Mouse (Mus musculus) layer of hippocampus, postnatal 10 days (tissue): ENCODE results near the gene C130032M10Rik. TPM values are rescaled to one million over a fixed set of nuclear protein-coding genes. Genes with fewer than 3 reads are reported as not detected.

ENCODE experiments used
- DNase-seq, 2 experiments: peaks; one replicate each; pipeline ENCODE4 v3.0.0; 2021; ENCODE audit warnings: low spot score in 2 of 2
- long read RNA-seq: library from polyadenylated mRNA; stranded (forward); transcript quantifications from one replicate; pipeline ENCODE4 v2.0.0, GENCODE M21; 2023
- total RNA-seq, 2 experiments: library from RNA; stranded (reverse); gene quantifications; 2 replicates each; pipeline ENCODE4 v1.2.3; 2021

The C130032M10Rik gene
- total RNA-seq: not detected
- long read RNA-seq: 0 reads

DNA sequence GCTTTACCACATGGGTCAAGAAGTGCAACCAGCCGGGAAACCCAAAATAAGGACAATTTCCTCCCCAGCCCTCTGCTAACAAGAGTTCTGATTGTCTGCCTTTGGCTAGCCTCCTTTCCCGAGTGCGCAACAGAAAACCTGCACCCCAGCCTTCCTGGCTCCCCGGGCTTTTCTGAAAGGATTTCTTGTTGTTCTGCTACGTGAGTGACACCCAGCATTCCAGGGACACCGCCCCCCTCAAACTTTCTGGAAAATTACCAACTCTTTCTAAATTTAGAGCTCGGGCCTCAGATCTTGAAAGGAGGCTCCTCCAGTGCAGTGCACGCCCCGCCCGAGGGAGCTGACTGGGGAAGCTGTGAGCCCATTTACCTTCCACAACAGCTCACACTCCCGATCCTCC lies at the start of gene C130032M10Rik:
TSS of gene C130032M10Rik (plus strand) at position 334 of the 400 bp plus-strand sequence.
- no peak for DNase-seq

- DNase-seq: no peak
Measured at GRCm38 (mm10) chr9:114466871-114467270, 48.6 kb upstream of the C130032M10Rik start.

- DNase-seq: no peak
Measured at GRCm38 (mm10) chr9:114468217-114468616, 47.3 kb upstream of the C130032M10Rik start.

- DNase-seq: no peak
Measured at GRCm38 (mm10) chr9:114468701-114469100, 46.8 kb upstream of the C130032M10Rik start.

DNA sequence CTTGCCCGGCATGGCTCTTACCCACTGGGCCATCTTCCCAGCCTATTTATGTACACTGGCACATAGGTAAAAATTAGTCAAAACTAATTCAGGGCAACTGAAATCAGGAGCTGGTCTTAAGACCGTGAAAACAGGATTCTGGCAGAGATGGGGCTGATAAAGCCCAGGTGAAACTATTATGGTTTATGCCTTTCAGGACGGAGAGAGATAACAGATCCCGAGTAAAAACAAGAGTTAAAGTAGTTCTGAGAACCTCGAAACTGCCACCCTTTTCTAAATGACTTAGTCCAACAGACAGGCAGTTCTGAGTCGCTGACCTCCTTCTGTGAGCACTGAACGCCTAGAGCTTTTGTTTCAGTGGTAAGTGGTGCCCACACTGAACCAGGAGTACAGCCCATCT lies 43.6 kb upstream of the C130032M10Rik start:
- DNase-seq: no peak

DNA sequence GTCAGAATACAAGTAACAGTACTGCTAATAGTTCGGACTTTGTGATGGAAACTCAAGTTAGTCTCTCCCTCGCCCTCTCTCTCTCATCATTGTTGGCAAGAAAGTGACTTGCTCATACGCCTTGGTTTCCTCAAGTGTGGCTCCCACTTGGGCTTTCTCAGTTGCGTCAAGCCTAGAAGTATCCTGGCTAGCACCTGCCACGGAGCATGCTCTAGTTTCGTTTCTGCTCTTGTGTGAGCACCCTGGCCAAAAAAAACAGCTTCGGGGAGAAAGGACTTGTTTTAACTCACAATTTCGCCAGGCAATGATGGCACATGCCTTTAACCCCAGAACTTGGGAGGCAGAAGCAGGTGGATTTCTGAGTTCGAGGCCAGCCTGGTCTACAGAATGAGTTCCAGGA lies 38.5 kb upstream of the C130032M10Rik start:
- DNase-seq: no peak

DNA sequence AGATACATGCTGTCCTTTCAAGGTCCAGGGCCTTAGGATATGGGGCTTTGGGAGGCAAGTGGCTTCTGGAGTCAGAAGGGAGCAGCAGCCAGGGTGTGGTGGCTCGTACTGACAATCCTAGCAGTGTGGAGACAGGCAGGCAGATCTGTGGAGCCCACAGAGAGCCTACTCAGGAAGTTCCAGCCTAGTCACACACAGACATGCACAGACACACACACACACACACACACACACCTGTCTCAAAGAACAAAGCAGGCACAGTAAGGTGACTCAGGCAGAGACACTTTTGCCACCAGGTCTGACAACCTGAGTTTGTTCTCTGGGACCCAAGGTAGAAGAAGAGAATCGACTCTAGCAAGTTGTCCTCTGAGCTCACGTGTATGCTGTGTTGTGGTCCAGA lies 34.6 kb upstream of the C130032M10Rik start:
- DNase-seq: no peak

DNA sequence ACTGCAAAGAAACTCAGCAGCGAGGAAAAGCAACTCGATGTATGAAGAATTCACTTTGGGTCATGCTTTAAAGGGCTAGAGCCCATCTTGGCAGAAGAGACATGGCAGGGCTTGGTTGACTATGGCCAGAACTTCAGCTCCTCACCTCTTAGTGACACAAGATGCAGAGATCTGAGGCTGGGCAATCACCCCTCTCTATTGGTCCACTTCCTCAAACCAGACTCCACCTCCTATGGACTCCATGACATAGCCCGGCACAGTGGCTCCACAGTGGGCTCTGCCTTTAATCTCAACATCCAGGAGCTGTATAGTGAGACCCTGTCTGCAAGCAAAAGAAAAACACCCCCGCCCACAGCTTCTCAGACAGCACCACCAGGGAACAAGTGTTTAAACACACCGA lies 30.7 kb upstream of the C130032M10Rik start:
- no peak for DNase-seq

DNA sequence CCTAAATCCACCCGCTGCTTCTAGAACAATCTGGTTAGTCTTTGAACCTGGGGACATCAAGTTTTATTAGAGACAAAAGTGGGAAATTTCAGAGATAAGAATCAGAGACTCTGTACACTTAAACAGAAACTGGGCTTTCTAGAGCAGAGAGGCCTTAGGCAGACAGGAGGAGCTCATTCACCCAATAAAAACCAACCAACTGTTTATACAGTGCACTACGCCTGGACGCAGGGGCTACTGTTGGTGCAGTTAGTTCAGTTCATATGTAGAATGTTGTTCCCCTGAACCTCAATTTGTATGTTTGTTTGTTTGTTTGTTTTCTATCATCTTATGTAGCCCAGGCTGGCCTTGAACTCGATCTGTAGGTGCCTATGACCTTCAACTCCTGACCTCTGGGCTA lies 28.7 kb upstream of the C130032M10Rik start:
- no peak for DNase-seq

GRCm38 (mm10) chr9:114487481-114488258 lies 27.8 kb upstream of the C130032M10Rik start:
- no peak for DNase-seq

GRCm38 (mm10) chr9:114496469-114496868 lies 19.0 kb upstream of the C130032M10Rik start:
- DNase-seq: no peak

- DNase-seq: peak; percentile 86 to 87
Measured at GRCm38 (mm10) chr9:114498218-114498617, 17.3 kb upstream of the C130032M10Rik start.

- peak; percentile 52 to 57 for DNase-seq
Measured at GRCm38 (mm10) chr9:114499783-114500515, 15.5 kb upstream of the C130032M10Rik start.

- no peak for DNase-seq
Measured at GRCm38 (mm10) chr9:114501111-114501510, 14.4 kb upstream of the C130032M10Rik start.

- no peak for DNase-seq
Measured at GRCm38 (mm10) chr9:114501913-114502312, 13.6 kb upstream of the C130032M10Rik start.

DNA sequence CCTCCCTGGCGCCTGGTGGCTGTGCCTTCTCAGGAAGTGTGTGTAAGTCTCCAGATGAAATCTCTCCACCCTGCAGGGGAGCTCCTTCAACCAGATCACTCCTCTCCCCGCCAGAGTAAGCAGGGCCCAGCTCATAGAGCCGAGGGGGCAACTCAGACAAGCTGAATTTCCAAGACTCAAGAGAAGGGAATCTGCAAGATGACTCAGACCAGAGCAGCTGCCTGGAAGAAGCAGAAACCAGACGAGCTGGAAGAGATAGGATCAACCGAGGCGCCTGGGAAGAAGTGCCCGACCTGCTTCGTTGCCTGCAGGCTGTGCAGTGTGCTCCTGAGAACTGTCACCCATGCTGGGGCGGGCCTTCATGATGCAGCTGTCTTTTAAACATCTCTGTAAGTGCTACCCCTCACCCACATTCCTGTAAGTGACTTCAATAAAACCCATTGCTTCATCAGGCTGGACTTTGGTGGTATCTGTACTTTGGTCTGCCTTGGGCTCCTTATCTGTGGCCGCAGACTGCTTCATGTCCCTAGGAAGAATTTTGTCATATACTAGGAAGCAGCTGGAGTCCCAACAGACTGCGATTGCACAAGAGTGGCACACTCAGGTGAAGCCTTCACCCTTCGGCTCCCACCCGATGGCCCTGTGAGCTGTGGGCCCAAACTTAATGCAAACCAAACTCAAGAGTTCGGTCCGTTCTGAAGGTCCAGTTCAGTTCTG lies 12.6 kb upstream of the C130032M10Rik start:
- no peak for DNase-seq

- DNase-seq: no peak
Measured at GRCm38 (mm10) chr9:114504816-114505215, 10.7 kb upstream of the C130032M10Rik start, which contains the start of gene Ccr4. Gene Ccr4, minus strand, starts transcription at chr9:114504916.

GRCm38 (mm10) chr9:114506564-114506963 lies 8.9 kb upstream of the C130032M10Rik start:
- no peak for DNase-seq

DNA sequence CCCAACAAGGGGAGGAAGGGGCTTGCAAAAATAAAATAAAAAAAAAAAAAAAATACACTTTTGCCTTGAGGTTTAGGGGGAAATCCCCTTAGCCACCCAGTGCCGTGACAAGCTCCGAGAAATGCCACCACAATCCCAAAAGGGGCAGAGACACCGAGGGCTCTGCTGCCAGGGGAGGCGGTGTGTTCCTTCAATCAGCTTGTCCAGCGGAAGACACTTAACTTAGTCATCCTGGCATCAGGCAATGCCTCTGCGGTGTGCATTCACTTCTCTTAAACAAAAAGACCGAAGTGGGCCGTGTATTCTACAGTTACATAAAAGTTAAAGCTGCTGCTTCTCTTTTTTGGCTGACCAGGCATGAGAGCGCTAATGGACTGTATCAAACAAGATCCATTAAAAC lies 8.1 kb upstream of the C130032M10Rik start:
- DNase-seq: no peak

GRCm38 (mm10) chr9:114509785-114510184 lies 5.7 kb upstream of the C130032M10Rik start:
- no peak for DNase-seq

- no peak for DNase-seq
Measured at GRCm38 (mm10) chr9:114512831-114513230, 2.7 kb upstream of the C130032M10Rik start.
